Mouse (Mus musculus): ENCODE measurements around the gene Qprt. TPM values are rescaled to one million over a fixed set of nuclear protein-coding genes. Genes with fewer than 3 reads are reported as not detected.

The Qprt gene
- polyA plus RNA-seq (2015; fragmentation: Nextera tagmentation; extraction: Ambion mirVana), result 3.2 and 4.7 TPM in 2 replicates

DNA sequence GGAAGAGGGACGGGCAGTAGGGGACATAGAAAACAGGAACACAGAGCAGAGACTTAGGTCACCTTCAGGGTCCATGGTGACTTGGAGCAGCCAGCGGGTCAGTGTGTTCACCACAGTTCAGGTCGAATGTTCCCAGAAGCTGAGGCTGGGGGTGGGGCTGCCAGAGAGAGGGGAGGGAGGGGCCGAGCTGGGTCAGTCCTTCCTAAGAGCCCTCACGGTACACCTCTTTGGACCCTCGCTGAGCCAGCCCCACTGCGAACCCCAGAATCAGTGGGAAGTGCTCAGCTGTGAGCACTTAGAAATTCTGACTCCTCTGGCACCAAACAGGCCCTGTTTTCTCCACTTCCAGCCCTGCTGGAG, at the start of gene Qprt:
Qprt (minus strand) TSS at position 316 of the 360 bp plus-strand sequence.
- peak within 1 kb of the TSS; percentile 50 for H3K4me2 ChIP-seq
- H3K4me1 ChIP-seq, result peaks cover 24% of the 10 kb centered on the region
- ATAC-seq (ENCODE audit: extremely low read depth, insufficient number of reproducible peaks, low FRiP score, low TSS enrichment), result no peak
- H3K4me3 ChIP-seq, result peak within 1 kb of the TSS; percentile 25
- H3K27me3 ChIP-seq (replicated peaks), result peaks cover 36% of the 10 kb centered on the region
- WGBS, result 16% methylated on average over 7 of the region's 7 CpGs
- H3K9me3 ChIP-seq, result peaks cover 4% of the 10 kb centered on the region; the same call in 1 of the 2 replicates
- H3K27ac ChIP-seq (replicated peaks), result no peak within 1 kb of the TSS
- no peaks in the 10 kb centered on the region for H3K36me3 ChIP-seq
- peak within 1 kb of the TSS; percentile 55; the same call in 1 of the 2 replicates for H3K9ac ChIP-seq

- no peak for ATAC-seq (ENCODE audit: extremely low read depth, insufficient number of reproducible peaks, low FRiP score, low TSS enrichment)
- no peak overlapping the region for H3K4me3 ChIP-seq
These were observed 44.5 kb upstream of the Qprt start for GRCm38 (mm10) chr7:127166501-127166900.

GRCm38 (mm10) chr7:127165607-127166493, 43.8 kb upstream of the Qprt start:
- ATAC-seq (ENCODE audit: extremely low read depth, insufficient number of reproducible peaks, low FRiP score, low TSS enrichment), result no peak
- Histone ChIP-seq H3K9ac (no peak overlapping the region), H3K4me3 (no peak overlapping the region), H3K9me3 (no peaks in the 10 kb centered on the region), H3K36me3 (no peaks in the 10 kb centered on the region), H3K4me2 (no peak overlapping the region), H3K4me1 (no peaks in the 10 kb centered on the region), H3K27ac (replicated peaks) (no peak overlapping the region), H3K27me3 (replicated peaks) (0 out of 2 replicates have a peak, but pooled peaks cover 3% of the 10 kb centered on the region)
- 77% methylated on average over 12 of the region's 12 CpGs for WGBS

More at GRCm38 (mm10) chr7:127166501-127166900, 44.5 kb upstream of the Qprt start:
- H3K27ac ChIP-seq (replicated peaks), result no peak overlapping the region
- H3K27me3 ChIP-seq (replicated peaks), result 0 out of 2 replicates have a peak, but pooled peaks cover 3% of the 10 kb centered on the region
- no peaks in the 10 kb centered on the region for H3K9me3 ChIP-seq
- 76% methylated on average over 5 of the region's 5 CpGs for WGBS
- no peaks in the 10 kb centered on the region for H3K36me3 ChIP-seq
- no peaks in the 10 kb centered on the region for H3K4me1 ChIP-seq
- no peak overlapping the region for H3K9ac ChIP-seq
- no peak overlapping the region for H3K4me2 ChIP-seq

DNA sequence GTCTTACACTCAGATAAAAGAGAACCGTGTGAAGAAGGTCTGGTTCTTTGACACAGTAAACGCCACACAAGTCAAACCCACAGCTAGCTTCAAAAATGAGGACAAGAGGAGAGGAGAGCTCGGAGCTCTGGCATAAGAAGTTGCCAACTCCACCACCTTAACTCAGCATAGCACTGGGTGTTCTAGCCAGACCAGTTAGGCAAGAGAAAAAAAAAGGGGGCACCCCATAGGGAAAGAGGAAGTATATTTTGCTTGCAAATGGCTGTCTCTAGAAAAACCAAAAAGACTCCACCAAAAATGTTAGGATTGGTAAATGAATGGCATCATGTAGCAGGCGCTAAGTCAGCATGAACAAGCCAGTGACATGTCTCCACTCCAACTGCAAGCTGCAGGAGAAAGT, 42.0 kb upstream of the Qprt start:
- Histone ChIP-seq H3K9me3 (no peaks in the 10 kb centered on the region), H3K36me3 (no peaks in the 10 kb centered on the region), H3K4me3 (no peak overlapping the region), H3K4me2 (no peak overlapping the region), H3K9ac (no peak overlapping the region), H3K4me1 (no peaks in the 10 kb centered on the region), H3K27me3 (replicated peaks) (0 out of 2 replicates have a peak, but pooled peaks cover 3% of the 10 kb centered on the region), H3K27ac (replicated peaks) (no peak overlapping the region)
- ATAC-seq (ENCODE audit: extremely low read depth, insufficient number of reproducible peaks, low FRiP score, low TSS enrichment), result no peak
- 69% methylated on average over 4 of the region's 4 CpGs for WGBS

DNA sequence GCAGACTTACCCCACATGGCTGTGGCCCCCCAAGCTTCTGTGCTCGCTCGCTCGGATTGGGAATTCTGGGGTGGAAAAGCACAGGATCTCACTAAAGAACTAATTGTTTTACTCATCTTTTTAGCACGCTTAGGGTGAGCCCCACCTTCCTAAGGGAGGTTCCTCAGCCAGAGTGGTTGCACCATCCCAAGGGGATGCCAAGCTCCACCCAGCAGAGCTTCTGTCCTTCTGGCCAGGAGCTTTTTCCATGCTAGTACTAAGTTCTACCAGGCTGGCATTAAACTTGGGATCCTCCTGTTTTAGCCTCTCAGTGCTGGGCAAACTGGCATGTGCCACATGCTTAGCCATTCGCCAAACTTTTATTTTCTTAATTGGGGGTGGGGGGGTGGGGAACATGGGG, 40.5 kb upstream of the Qprt start:
- Histone ChIP-seq H3K27ac (replicated peaks) (no peak overlapping the region), H3K9me3 (no peaks in the 10 kb centered on the region), H3K36me3 (no peaks in the 10 kb centered on the region), H3K4me2 (no peak overlapping the region), H3K9ac (no peak overlapping the region), H3K4me3 (no peak overlapping the region), H3K4me1 (no peaks in the 10 kb centered on the region), H3K27me3 (replicated peaks) (0 out of 2 replicates have a peak, but pooled peaks cover 3% of the 10 kb centered on the region)
- no peak for ATAC-seq (ENCODE audit: extremely low read depth, insufficient number of reproducible peaks, low FRiP score, low TSS enrichment)
- WGBS, result 75% methylated on average over 5 of the region's 5 CpGs

DNA sequence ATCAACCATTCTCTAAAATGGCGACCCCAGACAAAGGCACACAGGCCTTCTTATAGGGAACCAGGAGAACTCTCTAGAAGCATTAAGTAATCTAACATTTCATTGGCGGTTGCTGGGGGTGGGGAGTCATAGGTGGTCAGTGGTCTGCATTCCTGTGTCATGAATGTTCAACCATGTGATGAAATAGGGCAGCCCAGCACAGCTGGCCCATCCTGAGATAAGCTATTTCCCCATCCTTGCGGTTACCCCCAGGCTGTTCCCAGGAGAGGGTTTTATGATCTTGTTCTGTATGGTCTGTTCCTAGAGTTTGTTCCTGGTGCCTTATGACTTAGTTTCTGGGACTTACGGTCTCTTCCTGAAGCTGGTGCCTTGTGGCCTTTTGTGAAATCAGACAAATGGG, 35.5 kb upstream of the Qprt start:
- H3K4me3 ChIP-seq, result no peak overlapping the region
- H3K4me2 ChIP-seq, result no peak overlapping the region
- no peak overlapping the region for H3K27ac ChIP-seq (replicated peaks)
- no peak overlapping the region for H3K9ac ChIP-seq
- no peaks in the 10 kb centered on the region for H3K27me3 ChIP-seq (replicated peaks)
- H3K4me1 ChIP-seq, result peaks cover 7% of the 10 kb centered on the region
- peaks cover 3% of the 10 kb centered on the region; the same call in 1 of the 2 replicates for H3K9me3 ChIP-seq
- WGBS, result 64% methylated on average over 4 of the region's 4 CpGs
- ATAC-seq (ENCODE audit: extremely low read depth, insufficient number of reproducible peaks, low FRiP score, low TSS enrichment), result no peak
- no peaks in the 10 kb centered on the region for H3K36me3 ChIP-seq

- H3K4me1 ChIP-seq, result peaks cover 16% of the 10 kb centered on the region
- H3K4me3 ChIP-seq, result no peak overlapping the region
- WGBS, result 36% methylated on average over 3 of the region's 3 CpGs
- no peaks in the 10 kb centered on the region for H3K36me3 ChIP-seq
- H3K9me3 ChIP-seq, result peaks cover 3% of the 10 kb centered on the region; the same call in 1 of the 2 replicates
- peak overlapping the region; percentile 48; the same call in 1 of the 2 replicates for H3K27ac ChIP-seq (replicated peaks)
- H3K9ac ChIP-seq, result no peak overlapping the region
- H3K27me3 ChIP-seq (replicated peaks), result no peaks in the 10 kb centered on the region
- ATAC-seq (ENCODE audit: extremely low read depth, insufficient number of reproducible peaks, low FRiP score, low TSS enrichment), result no peak
- no peak overlapping the region for H3K4me2 ChIP-seq
These were observed 31.5 kb upstream of the Qprt start for GRCm38 (mm10) chr7:127153477-127153876.

DNA sequence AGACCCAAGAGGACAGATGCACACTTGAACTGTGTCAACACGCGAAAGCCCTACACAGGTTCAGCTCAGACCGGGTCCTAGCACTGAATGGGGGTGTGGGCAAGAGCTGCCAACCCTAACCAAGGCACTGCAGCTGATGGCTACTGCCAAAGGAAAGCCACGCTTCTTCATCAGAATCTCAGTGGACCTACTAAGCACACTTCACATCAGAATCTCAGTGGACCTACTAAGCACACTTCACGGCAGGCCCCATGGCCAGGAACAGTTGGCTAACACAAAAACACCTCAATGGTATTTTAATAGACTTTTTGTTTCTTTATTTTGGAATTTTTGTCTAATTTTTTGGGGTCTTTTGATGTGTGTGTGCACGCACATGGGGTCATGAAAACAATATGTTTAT, 30.4 kb upstream of the Qprt start:
- Histone ChIP-seq H3K4me1 (peaks cover 26% of the 10 kb centered on the region), H3K27me3 (replicated peaks) (no peaks in the 10 kb centered on the region), H3K9ac (no peak overlapping the region), H3K9me3 (peaks cover 3% of the 10 kb centered on the region; the same call in 1 of the 2 replicates), H3K4me2 (no peak overlapping the region), H3K36me3 (no peaks in the 10 kb centered on the region), H3K4me3 (no peak overlapping the region), H3K27ac (replicated peaks) (no peak overlapping the region)
- WGBS, result 85% methylated on average over 6 of the region's 6 CpGs
- ATAC-seq (ENCODE audit: extremely low read depth, insufficient number of reproducible peaks, low FRiP score, low TSS enrichment), result no peak

- no peaks in the 10 kb centered on the region for H3K27me3 ChIP-seq (replicated peaks)
- peaks cover 20% of the 10 kb centered on the region; the same call in 1 of the 2 replicates for H3K4me1 ChIP-seq
- H3K4me2 ChIP-seq, result no peak overlapping the region
- ATAC-seq (ENCODE audit: extremely low read depth, insufficient number of reproducible peaks, low FRiP score, low TSS enrichment), result no peak
- no peak overlapping the region for H3K4me3 ChIP-seq
- H3K9me3 ChIP-seq, result no peaks in the 10 kb centered on the region
- H3K36me3 ChIP-seq, result no peaks in the 10 kb centered on the region
- WGBS, result 36% methylated on average over 3 of the region's 3 CpGs
- H3K9ac ChIP-seq, result no peak overlapping the region
- H3K27ac ChIP-seq (replicated peaks), result no peak overlapping the region; the same call in 1 of the 2 replicates
These were observed 25.9 kb upstream of the Qprt start for GRCm38 (mm10) chr7:127147901-127148300.

DNA sequence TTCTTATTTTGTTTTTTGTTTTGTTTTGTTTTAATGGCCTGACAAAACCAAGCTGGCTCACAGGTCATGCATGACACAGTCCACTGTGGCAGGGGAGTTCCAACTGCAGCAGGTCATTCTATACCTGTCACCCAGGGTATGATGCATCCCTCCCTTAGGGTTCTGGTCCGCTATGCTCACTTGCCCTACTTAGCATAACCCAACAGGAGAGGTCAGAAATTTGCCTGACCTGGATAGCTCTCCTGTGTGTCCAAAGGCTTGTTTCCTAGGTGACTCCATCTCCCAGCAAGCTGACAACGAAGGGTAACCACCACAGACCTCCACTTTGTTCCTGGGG, 24.2 kb upstream of the Qprt start:
- WGBS, result 57% methylated on average over 2 of the region's 2 CpGs
- no peaks in the 10 kb centered on the region for H3K9me3 ChIP-seq
- no peak for ATAC-seq (ENCODE audit: extremely low read depth, insufficient number of reproducible peaks, low FRiP score, low TSS enrichment)
- H3K4me2 ChIP-seq, result no peak overlapping the region
- H3K4me3 ChIP-seq, result no peak overlapping the region
- H3K4me1 ChIP-seq, result peaks cover 20% of the 10 kb centered on the region; the same call in 1 of the 2 replicates
- H3K27me3 ChIP-seq (replicated peaks), result no peaks in the 10 kb centered on the region
- no peaks in the 10 kb centered on the region for H3K36me3 ChIP-seq
- no peak overlapping the region for H3K27ac ChIP-seq (replicated peaks)
- no peak overlapping the region for H3K9ac ChIP-seq

GRCm38 (mm10) chr7:127145387-127146266, 23.6 kb upstream of the Qprt start:
- H3K9me3 ChIP-seq, result no peaks in the 10 kb centered on the region
- H3K27me3 ChIP-seq (replicated peaks), result no peaks in the 10 kb centered on the region
- peaks cover 15% of the 10 kb centered on the region; the same call in 1 of the 2 replicates for H3K4me1 ChIP-seq
- no peak overlapping the region for H3K27ac ChIP-seq (replicated peaks)
- no peak overlapping the region for H3K4me3 ChIP-seq
- no peaks in the 10 kb centered on the region for H3K36me3 ChIP-seq
- WGBS, result 46% methylated on average over 9 of the region's 9 CpGs
- no peak for ATAC-seq (ENCODE audit: extremely low read depth, insufficient number of reproducible peaks, low FRiP score, low TSS enrichment)
- no peak overlapping the region for H3K9ac ChIP-seq
- no peak overlapping the region for H3K4me2 ChIP-seq
